Comparison of ENCODE assay signal across 18 mouse cellular contexts in the genomic region with DNA sequence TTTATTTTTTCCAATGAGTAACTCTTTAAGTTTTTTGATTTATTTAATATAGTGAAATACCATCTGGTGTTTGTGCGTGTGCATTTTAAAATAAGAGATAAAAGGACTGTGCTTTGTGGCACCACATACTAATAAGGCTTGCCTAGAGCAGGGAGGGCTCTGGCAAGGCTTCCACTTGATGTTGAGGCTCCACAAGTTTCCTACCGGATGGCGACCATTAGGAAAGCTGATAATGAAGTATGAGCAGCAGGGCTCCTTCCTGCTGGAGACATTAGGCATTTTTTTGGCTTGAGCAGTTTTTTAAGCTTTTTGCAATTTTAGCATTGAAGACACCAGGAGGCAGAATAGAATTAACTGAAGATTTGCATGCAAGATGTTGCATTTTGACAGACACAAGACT. TPM values are rescaled to one million over a fixed set of nuclear protein-coding genes. Genes with fewer than 3 reads are reported as not detected.
DNase-seq lines count a peak whose midpoint lies in the region; ATAC-seq and TF ChIP-seq lines count a peak whose summit lies in the region.
"Had no signal": no experiment of that assay in that cellular context is flagged by ENCODE, and none has a peak within 500 bp of the region (broad histone marks: within the 10 kb centered on the region; RNA-seq: fewer than 3 reads in every experiment).

No protein-coding gene starts in this region.

- TF ChIP-seq CTCF in liver, adult 2 months (IDR thresholded peaks at IDR 0.05; ENCODE audit: low read depth, low read length): no peak
- peak; percentile 49 for TF ChIP-seq CTCF in lung, postnatal 0 days (IDR thresholded peaks at IDR 0.05)

- peaks cover 63% of the 10 kb centered on the region for H3K36me3 ChIP-seq in heart, embryonic 13.5 days
- H3K36me3 ChIP-seq in liver, adult 2 months (ENCODE audit: control insufficient read depth, insufficient read depth, low read length): peaks cover 9% of the 10 kb centered on the region
- H3K36me3 ChIP-seq in liver, embryonic 12.5 days: peaks cover 40% of the 10 kb centered on the region
- peaks cover 15% of the 10 kb centered on the region; the same call in 1 of the 2 replicates for H3K36me3 ChIP-seq in lung, postnatal 0 days (ENCODE audit: insufficient read depth, low read length)
- H3K36me3 ChIP-seq: forebrain, embryonic 12.5 days; midbrain, embryonic 13.5 days had no signal

- no peak for ATAC-seq in heart, embryonic 13.5 days (ENCODE audit: extremely low read depth, insufficient number of reproducible peaks, low FRiP score, low TSS enrichment)
- ATAC-seq in liver, embryonic 12.5 days: no peak
- ATAC-seq in lung, postnatal 0 days: peak; percentile 73
- ATAC-seq: intestine, embryonic 15.5 days; midbrain, embryonic 13.5 days had no signal

- H3K9me3 ChIP-seq in heart, embryonic 13.5 days: no peaks in the 10 kb centered on the region
- H3K9me3 ChIP-seq in liver, embryonic 12.5 days (replicated peaks): no peaks in the 10 kb centered on the region
- H3K9me3 ChIP-seq in lung, postnatal 0 days (ENCODE audit: low read length): no peaks in the 10 kb centered on the region
- H3K9me3 ChIP-seq: embryonic facial prominence, embryonic 10.5 days; forebrain, embryonic 12.5 days; intestine, embryonic 15.5 days; kidney, embryonic 15.5 days; midbrain, embryonic 13.5 days; neural tube, embryonic 12.5 days had no signal

- no peaks in the 10 kb centered on the region for H3K79me2 ChIP-seq in liver, adult 2 months (ENCODE audit: control insufficient read depth, insufficient read depth, low read length)

- no peaks in the 10 kb centered on the region for H3K27me3 ChIP-seq in heart, embryonic 13.5 days (replicated peaks)
- H3K27me3 ChIP-seq in liver, adult 2 months (ENCODE audit: control insufficient read depth, insufficient read depth, low read length): no peaks in the 10 kb centered on the region
- H3K27me3 ChIP-seq in liver, embryonic 12.5 days (replicated peaks): no peaks in the 10 kb centered on the region
- H3K27me3 ChIP-seq in lung, postnatal 0 days (replicated peaks; ENCODE audit: insufficient read depth, low read length): no peaks in the 10 kb centered on the region
- H3K27me3 ChIP-seq: forebrain, embryonic 12.5 days; intestine, embryonic 15.5 days; kidney, embryonic 15.5 days; midbrain, embryonic 13.5 days; neural tube, embryonic 12.5 days had no signal

- TF ChIP-seq EP300 in lung, postnatal 0 days (IDR thresholded peaks at IDR 0.05): no peak

- H3K9ac ChIP-seq in heart, embryonic 13.5 days: no peak overlapping the region
- H3K9ac ChIP-seq in liver, adult 2 months (ENCODE audit: low read depth, low read length): no peak overlapping the region
- no peak overlapping the region for H3K9ac ChIP-seq in liver, embryonic 12.5 days
- no peak overlapping the region for H3K9ac ChIP-seq in lung, postnatal 0 days (replicated peaks; ENCODE audit: low read depth)
- H3K9ac ChIP-seq: forebrain, embryonic 12.5 days; hindbrain, embryonic 14.5 days; intestine, embryonic 15.5 days; kidney, embryonic 15.5 days; midbrain, embryonic 13.5 days; neural tube, embryonic 12.5 days had no signal

- peaks cover 25% of the 10 kb centered on the region for H3K4me1 ChIP-seq in heart, embryonic 13.5 days
- peaks cover 9% of the 10 kb centered on the region; the same call in 1 of the 2 replicates for H3K4me1 ChIP-seq in liver, adult 2 months (ENCODE audit: control insufficient read depth, insufficient read depth, low read length)
- H3K4me1 ChIP-seq in liver, embryonic 12.5 days: peaks cover 28% of the 10 kb centered on the region
- H3K4me1 ChIP-seq in lung, postnatal 0 days (ENCODE audit: insufficient read depth, low read depth, low read length): no peaks in the 10 kb centered on the region
- H3K4me1 ChIP-seq: embryonic facial prominence, embryonic 10.5 days; forebrain, embryonic 12.5 days; intestine, embryonic 15.5 days; kidney, embryonic 15.5 days; midbrain, embryonic 13.5 days; neural tube, embryonic 12.5 days had no signal

- H3K27ac ChIP-seq in heart, embryonic 13.5 days (replicated peaks): peak overlapping the region; percentile 54
- H3K27ac ChIP-seq in liver, adult 2 months (replicated peaks; ENCODE audit: insufficient read depth, low read depth, low read length): peak overlapping the region; percentile 68
- no peak overlapping the region for H3K27ac ChIP-seq in liver, embryonic 12.5 days
- 0 out of 2 replicates have a peak overlapping the region, but pooled peaks have one; percentile 10 for H3K27ac ChIP-seq in lung, postnatal 0 days (ENCODE audit: low read length)
- H3K27ac ChIP-seq: embryonic facial prominence, embryonic 10.5 days; forebrain, embryonic 12.5 days; hindbrain, embryonic 14.5 days; intestine, embryonic 15.5 days; kidney, embryonic 15.5 days; midbrain, embryonic 13.5 days; neural tube, embryonic 12.5 days had no signal

- TF ChIP-seq POLR2A in liver, adult 2 months (IDR thresholded peaks at IDR 0.05; ENCODE audit: extremely low read depth, insufficient read depth, low read length): no peak

- H3K4me2 ChIP-seq in heart, embryonic 13.5 days: no peak overlapping the region
- no peak overlapping the region for H3K4me2 ChIP-seq in liver, embryonic 12.5 days
- H3K4me2 ChIP-seq in lung, postnatal 0 days (replicated peaks; ENCODE audit: low read depth, low read length): no peak overlapping the region
- H3K4me2 ChIP-seq: forebrain, embryonic 12.5 days; hindbrain, embryonic 14.5 days; intestine, embryonic 15.5 days; kidney, embryonic 15.5 days; midbrain, embryonic 13.5 days; neural tube, embryonic 12.5 days had no signal

- H3K4me3 ChIP-seq in heart, embryonic 13.5 days: no peak overlapping the region
- H3K4me3 ChIP-seq in liver, adult 2 months (ENCODE audit: insufficient read depth, low read depth, low read length): no peak overlapping the region
- no peak overlapping the region for H3K4me3 ChIP-seq in liver, embryonic 12.5 days
- H3K4me3 ChIP-seq in lung, postnatal 0 days (ENCODE audit: low read depth, low read length): no peak overlapping the region
- H3K4me3 ChIP-seq: embryonic facial prominence, embryonic 10.5 days; forebrain, embryonic 12.5 days; intestine, embryonic 15.5 days; kidney, embryonic 15.5 days; midbrain, embryonic 13.5 days; neural tube, embryonic 12.5 days had no signal

- no peak for DNase-seq in heart, adult 8-10 months (ENCODE audit: low spot score)
- DNase-seq in liver, adult 2 months (ENCODE audit: extremely low read depth, low read depth, low spot score): no peak
- peak; percentile 79 for DNase-seq in lung, postnatal 0 days (ENCODE audit: low spot score)
- DNase-seq in lung, postnatal 25 days (ENCODE audit: low spot score): peak; percentile 27
- no peak for DNase-seq in adrenal gland, postnatal 36 days
- DNase-seq: cerebellum, adult 8-10 months; gastrocnemius, postnatal 36 days; layer of hippocampus, postnatal 36 days; right cerebral cortex, adult 18-20 months had no signal

- 42% methylated on average over 3 of the region's 3 CpGs for WGBS in heart, embryonic 13.5 days
- WGBS in liver, adult 2 months: 75% methylated on average over 3 of the region's 3 CpGs
- whole genome bisulfite sequencing in liver, embryonic 12.5 days (ENCODE audit: insufficient replicate concordance): 66% methylated on average over 3 of the region's 3 CpGs
- WGBS in lung, postnatal 0 days: 55% methylated on average over 3 of the region's 3 CpGs

RNA-seq across cellular contexts. Expression of a gene that starts 57.8 kb away (rescaled TPM):
- polyA plus RNA-seq in heart, embryonic 13.5 days (2015; fragmentation: Nextera tagmentation; extraction: Ambion mirVana): 59.6 and 64.6 TPM in 2 replicates
- 10 to 100 TPM; 50.5 to 59.8 (median 57.0) TPM for total RNA-seq in heart, adult 8-10 months (2022)
- 126 and 143 TPM in 2 replicates for total RNA-seq in liver, adult 2 months (2014; rRNA removed)
- 44.8 and 55.2 TPM in 2 replicates for polyA plus RNA-seq in liver, adult 2 months (2012; rRNA removed)
- 42.9 and 43.4 TPM in 2 replicates for polyA plus RNA-seq in liver, embryonic 12.5 days (2016; fragmentation: Nextera tagmentation; extraction: Ambion mirVana)
- polyA plus RNA-seq in lung, postnatal 0 days (2015; fragmentation: Nextera tagmentation; extraction: Ambion mirVana): 39.3 and 41.1 TPM in 2 replicates
- 10 to 100 TPM; 97.2 to 98.8 TPM for total RNA-seq in adrenal gland, postnatal 36 days (2021)

RNA-seq across cellular contexts. Expression of a gene that starts 57.9 kb away (rescaled TPM):
- 242 and 253 TPM in 2 replicates for polyA plus RNA-seq in heart, embryonic 13.5 days (2015; fragmentation: Nextera tagmentation; extraction: Ambion mirVana)
- 100 to 1,000 TPM; 233 to 260 (median 250) TPM for total RNA-seq in heart, adult 8-10 months (2022)
- 877 and 924 TPM in 2 replicates for total RNA-seq in liver, adult 2 months (2014; rRNA removed)
- polyA plus RNA-seq in liver, adult 2 months (2012; rRNA removed): 231 and 284 TPM in 2 replicates
- 195 and 206 TPM in 2 replicates for polyA plus RNA-seq in liver, embryonic 12.5 days (2016; fragmentation: Nextera tagmentation; extraction: Ambion mirVana)
- polyA plus RNA-seq in lung, postnatal 0 days (2015; fragmentation: Nextera tagmentation; extraction: Ambion mirVana): 238 and 275 TPM in 2 replicates
- 100 to 1,000 TPM; 114 to 134 TPM for total RNA-seq in adrenal gland, postnatal 36 days (2021)

Comparison
In these comparisons a context has a peak if more than half of its experiments do, and no peak if none do; other contexts are left out.
1. DNase-seq: peak in lung, postnatal 0 days (single experiment) and lung, postnatal 25 days (single experiment); none in heart, adult 8-10 months (single experiment), liver, adult 2 months (single experiment) and adrenal gland, postnatal 36 days (0 of 2).